Mouse (Mus musculus): Measurements from ENCODE around the gene Pcp2.

DNA sequence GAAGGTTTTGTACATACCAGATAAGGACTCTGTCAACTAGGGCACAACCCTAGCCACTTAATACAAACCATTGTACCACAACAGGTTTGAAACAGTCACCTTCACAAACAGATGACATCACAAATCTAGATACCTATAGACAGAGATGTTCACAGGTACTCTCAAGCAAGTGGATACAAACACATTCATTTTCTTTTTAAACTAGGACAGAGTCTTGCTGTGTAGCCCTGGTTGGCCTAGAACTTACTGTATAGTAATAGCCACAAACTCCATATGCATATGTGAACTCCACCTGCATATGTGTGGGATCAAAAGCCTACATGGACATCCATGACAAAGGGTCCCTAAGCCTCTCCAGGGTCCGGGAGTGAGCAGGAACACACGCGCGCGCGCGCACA, 38.4 kb downstream of the Pcp2 start, which contains the start of gene Camsap3:
- TF ChIP-seq MAFK (IDR thresholded peaks at IDR 0.05; ENCODE audit: insufficient read depth, low read depth, low read length) (no peak), CHD2 (IDR thresholded peaks at IDR 0.05; ENCODE audit: low read depth, low read length) (no peak), HCFC1 (IDR thresholded peaks at IDR 0.05; ENCODE audit: borderline replicate concordance, insufficient read depth, low read length) (no peak), ZC3H11A (IDR thresholded peaks at IDR 0.05; ENCODE audit: borderline replicate concordance, low read depth, low read length) (no peak), ZNF384 (IDR thresholded peaks at IDR 0.05; ENCODE audit: low read depth, low read length) (no peak)
